Mouse (Mus musculus): ENCODE measurements at regions not wholly inside any gene's neighbourhood (a gene's known extent, or its start where the extent isn't known, plus 50 kb on each side); places are given as distances from the start of the nearest gene placed in this dataset.
A peak's percentile ranks its signal among the peaks of the same experiment; 100 is the strongest.

- Histone ChIP-seq H3K9ac (replicated peaks; ENCODE audit: low read length) (no peak overlapping the region), H3K4me1 (ENCODE audit: insufficient read depth, low read length) (no peaks in the 10 kb centered on the region), H3K36me3 (ENCODE audit: insufficient read depth, low read length) (no peaks in the 10 kb centered on the region), H3K4me3 (ENCODE audit: low read length) (no peak overlapping the region), H3K4me2 (replicated peaks; ENCODE audit: low read depth, low read length) (no peak overlapping the region), H3K27ac (ENCODE audit: low read length) (no peak overlapping the region), H3K9me3 (ENCODE audit: low read length) (no peaks in the 10 kb centered on the region), H3K27me3 (ENCODE audit: insufficient read depth, low read length) (no peaks in the 10 kb centered on the region)
- ATAC-seq (ENCODE audit: low FRiP score, low TSS enrichment): peak; percentile 73; the same call in 1 of the 2 replicates
- 34% methylated on average over 7 of the region's 7 CpGs for WGBS
These were observed 60.5 kb downstream of the Rsl24d1 start for GRCm38 (mm10) chr9:73173589-73174247.

- Histone ChIP-seq H3K4me3 (ENCODE audit: low read length) (no peak overlapping the region), H3K27ac (ENCODE audit: low read length) (no peak overlapping the region), H3K4me1 (ENCODE audit: insufficient read depth, low read length) (no peaks in the 10 kb centered on the region), H3K4me2 (replicated peaks; ENCODE audit: low read depth, low read length) (no peak overlapping the region), H3K27me3 (ENCODE audit: insufficient read depth, low read length) (no peaks in the 10 kb centered on the region), H3K36me3 (ENCODE audit: insufficient read depth, low read length) (no peaks in the 10 kb centered on the region), H3K9me3 (ENCODE audit: low read length) (no peaks in the 10 kb centered on the region), H3K9ac (replicated peaks; ENCODE audit: low read length) (no peak overlapping the region)
- no peak for ATAC-seq (ENCODE audit: low FRiP score, low TSS enrichment)
These were observed 63.4 kb downstream of the Rsl24d1 start for GRCm38 (mm10) chr9:73176645-73177044.

GRCm38 (mm10) chr9:73183356-73183755, 70.1 kb downstream of the Rsl24d1 start:
- Histone ChIP-seq H3K4me3 (ENCODE audit: low read length) (no peak overlapping the region), H3K9ac (replicated peaks; ENCODE audit: low read length) (no peak overlapping the region), H3K27ac (ENCODE audit: low read length) (no peak overlapping the region), H3K4me1 (ENCODE audit: insufficient read depth, low read length) (no peaks in the 10 kb centered on the region), H3K27me3 (ENCODE audit: insufficient read depth, low read length) (no peaks in the 10 kb centered on the region), H3K9me3 (ENCODE audit: low read length) (peaks cover 2% of the 10 kb centered on the region; the same call in 1 of the 2 replicates), H3K36me3 (ENCODE audit: insufficient read depth, low read length) (no peaks in the 10 kb centered on the region), H3K4me2 (replicated peaks; ENCODE audit: low read depth, low read length) (no peak overlapping the region)
- 89% methylated on average over 5 of the region's 5 CpGs for WGBS
- no peak for ATAC-seq (ENCODE audit: low FRiP score, low TSS enrichment)

- Histone ChIP-seq H3K4me3 (ENCODE audit: low read length) (no peak overlapping the region), H3K27ac (ENCODE audit: low read length) (no peak overlapping the region), H3K4me2 (replicated peaks; ENCODE audit: low read depth, low read length) (no peak overlapping the region), H3K9ac (replicated peaks; ENCODE audit: low read length) (no peak overlapping the region), H3K27me3 (ENCODE audit: insufficient read depth, low read length) (no peaks in the 10 kb centered on the region), H3K36me3 (ENCODE audit: insufficient read depth, low read length) (no peaks in the 10 kb centered on the region), H3K4me1 (ENCODE audit: insufficient read depth, low read length) (no peaks in the 10 kb centered on the region), H3K9me3 (ENCODE audit: low read length) (peaks cover 2% of the 10 kb centered on the region; the same call in 1 of the 2 replicates)
- 43% methylated on average over 3 of the region's 3 CpGs for WGBS
- no peak for ATAC-seq (ENCODE audit: low FRiP score, low TSS enrichment)
These were observed 71.7 kb downstream of the Rsl24d1 start for GRCm38 (mm10) chr9:73184908-73185307.

- Histone ChIP-seq H3K4me1 (ENCODE audit: insufficient read depth, low read length) (0 out of 2 replicates have a peak, but pooled peaks cover 4% of the 10 kb centered on the region), H3K27me3 (ENCODE audit: insufficient read depth, low read length) (no peaks in the 10 kb centered on the region), H3K4me2 (replicated peaks; ENCODE audit: low read depth, low read length) (no peak overlapping the region), H3K27ac (ENCODE audit: low read length) (no peak overlapping the region), H3K4me3 (ENCODE audit: low read length) (no peak overlapping the region), H3K9me3 (ENCODE audit: low read length) (no peaks in the 10 kb centered on the region), H3K36me3 (ENCODE audit: insufficient read depth, low read length) (no peaks in the 10 kb centered on the region), H3K9ac (replicated peaks; ENCODE audit: low read length) (no peak overlapping the region)
- ATAC-seq (ENCODE audit: low FRiP score, low TSS enrichment): no peak
- WGBS: 20% methylated on average over 11 of the region's 11 CpGs
These were observed 79.1 kb downstream of the Rsl24d1 start for GRCm38 (mm10) chr9:73192271-73192785.

- 85% methylated on average over 10 of the region's 10 CpGs for WGBS
- no peak overlapping the region for H3K4me3 ChIP-seq (ENCODE audit: low read length)
- H3K36me3 ChIP-seq (ENCODE audit: insufficient read depth, low read length): no peaks in the 10 kb centered on the region
- no peaks in the 10 kb centered on the region for H3K4me1 ChIP-seq (ENCODE audit: insufficient read depth, low read length)
- H3K4me2 ChIP-seq (replicated peaks; ENCODE audit: low read depth, low read length): no peak overlapping the region
- ATAC-seq (ENCODE audit: low FRiP score, low TSS enrichment): no peak
- H3K9me3 ChIP-seq (ENCODE audit: low read length): no peaks in the 10 kb centered on the region
- no peak overlapping the region for H3K9ac ChIP-seq (replicated peaks; ENCODE audit: low read length)
- H3K27me3 ChIP-seq (ENCODE audit: insufficient read depth, low read length): no peaks in the 10 kb centered on the region
- H3K27ac ChIP-seq (ENCODE audit: low read length): no peak overlapping the region
These were observed 85.2 kb downstream of the Rsl24d1 start for GRCm38 (mm10) chr9:73198261-73199085.

GRCm38 (mm10) chr9:73223111-73223510, 109.9 kb downstream of the Rsl24d1 start:
- no peak for ATAC-seq (ENCODE audit: low FRiP score, low TSS enrichment)
- Histone ChIP-seq H3K4me3 (ENCODE audit: low read length) (no peak overlapping the region), H3K9ac (replicated peaks; ENCODE audit: low read length) (no peak overlapping the region), H3K9me3 (ENCODE audit: low read length) (no peaks in the 10 kb centered on the region), H3K4me1 (ENCODE audit: insufficient read depth, low read length) (no peaks in the 10 kb centered on the region), H3K27ac (ENCODE audit: low read length) (no peak overlapping the region), H3K36me3 (ENCODE audit: insufficient read depth, low read length) (no peaks in the 10 kb centered on the region), H3K27me3 (ENCODE audit: insufficient read depth, low read length) (no peaks in the 10 kb centered on the region), H3K4me2 (replicated peaks; ENCODE audit: low read depth, low read length) (no peak overlapping the region)
- WGBS: 39% methylated on average over 6 of the region's 6 CpGs

- Histone ChIP-seq H3K4me3 (ENCODE audit: low read length) (no peak overlapping the region), H3K27ac (ENCODE audit: low read length) (no peak overlapping the region), H3K4me1 (ENCODE audit: insufficient read depth, low read length) (no peaks in the 10 kb centered on the region), H3K9ac (replicated peaks; ENCODE audit: low read length) (no peak overlapping the region), H3K4me2 (replicated peaks; ENCODE audit: low read depth, low read length) (no peak overlapping the region), H3K9me3 (ENCODE audit: low read length) (no peaks in the 10 kb centered on the region), H3K27me3 (ENCODE audit: insufficient read depth, low read length) (no peaks in the 10 kb centered on the region), H3K36me3 (ENCODE audit: insufficient read depth, low read length) (no peaks in the 10 kb centered on the region)
- ATAC-seq (ENCODE audit: low FRiP score, low TSS enrichment): no peak
- 52% methylated on average over 5 of the region's 5 CpGs for WGBS
These were observed 127.0 kb downstream of the Rsl24d1 start for GRCm38 (mm10) chr9:73240188-73240587.

GRCm38 (mm10) chr9:73242521-73243308, 129.5 kb downstream of the Rsl24d1 start:
- Histone ChIP-seq H3K27me3 (ENCODE audit: insufficient read depth, low read length) (no peaks in the 10 kb centered on the region), H3K36me3 (ENCODE audit: insufficient read depth, low read length) (no peaks in the 10 kb centered on the region), H3K9ac (replicated peaks; ENCODE audit: low read length) (no peak overlapping the region), H3K4me1 (ENCODE audit: insufficient read depth, low read length) (no peaks in the 10 kb centered on the region), H3K27ac (ENCODE audit: low read length) (no peak overlapping the region), H3K4me3 (ENCODE audit: low read length) (no peak overlapping the region), H3K4me2 (replicated peaks; ENCODE audit: low read depth, low read length) (no peak overlapping the region), H3K9me3 (ENCODE audit: low read length) (no peaks in the 10 kb centered on the region)
- peak; percentile 70 for ATAC-seq (ENCODE audit: low FRiP score, low TSS enrichment)
- 42% methylated on average over 4 of the region's 4 CpGs for WGBS

All from kidney, embryonic 16.5 days (tissue).